Mouse (Mus musculus) limb, embryonic 14.5 days (tissue): ENCODE results near the gene Sec14l3. TPM values are rescaled to one million over a fixed set of nuclear protein-coding genes. Genes with fewer than 3 reads are reported as not detected.

Experiments
- ATAC-seq: fragments of 200-750 bp; cut with Nextera tagmentation; 2 replicates; pipeline ENCODE4 v1.8.0; 2017; ENCODE audit warnings: low read depth, moderate number of reproducible peaks, moderate TSS enrichment; ENCODE audit not compliant: low FRiP score
- DNase-seq: peaks from one replicate; pipeline ENCODE4 v3.0.0-alpha.2; 2015; ENCODE audit warnings: low spot score
- H3K27ac ChIP-seq: fragments of 300-500 bp; sonication (generic); replicated peaks from 2 replicates; pipeline ENCODE4 v1.5.1; 2014; ENCODE audit warnings: low read depth, mild to moderate bottlenecking, low read length, moderate library complexity, mixed read lengths
- H3K27me3 ChIP-seq: fragments of 300-500 bp; sonication (generic); 2 replicates; pipeline ENCODE4 v1.6.1; 2014; ENCODE audit warnings: low read length, mixed read lengths; ENCODE audit not compliant: control insufficient read depth, insufficient read depth
- H3K36me3 ChIP-seq: fragments of 300-500 bp; sonication (generic); 2 replicates; pipeline ENCODE4 v1.6.1; 2014; ENCODE audit warnings: mild to moderate bottlenecking, low read length, moderate library complexity, mixed read lengths; ENCODE audit not compliant: control insufficient read depth, insufficient read depth
- H3K4me1 ChIP-seq: fragments of 300-500 bp; sonication (generic); 2 replicates; pipeline ENCODE4 v1.6.1; 2014; ENCODE audit warnings: antibody characterized with exemption, low read length, mixed read lengths; ENCODE audit not compliant: control insufficient read depth, insufficient read depth
- H3K4me2 ChIP-seq: fragments of 300-500 bp; sonication (generic); replicated peaks from 2 replicates; pipeline ENCODE4 v1.6.1; 2014; ENCODE audit warnings: low read depth, mild to moderate bottlenecking, low read length, moderate library complexity; ENCODE audit not compliant: severe bottlenecking
- H3K4me3 ChIP-seq: fragments of 300-500 bp; sonication (generic); replicated peaks from 2 replicates; pipeline ENCODE4 v1.5.1; 2014; ENCODE audit warnings: low read length
- H3K9ac ChIP-seq: fragments of 300-500 bp; sonication (generic); 2 replicates; pipeline ENCODE4 v1.6.1; 2014; ENCODE audit warnings: mild to moderate bottlenecking, low read depth, low read length, moderate library complexity; ENCODE audit not compliant: severe bottlenecking
- H3K9me3 ChIP-seq: fragments of 300-500 bp; sonication (generic); 2 replicates; pipeline ENCODE4 v1.6.1; 2016; ENCODE audit warnings: low read length; ENCODE audit not compliant: control insufficient read depth
- POLR2A ChIP-seq: fragments of 200-500 bp; IDR thresholded peaks from 2 replicates; pipeline ENCODE4 v1.8.0; 2012; ENCODE audit warnings: inconsistent platforms, mild to moderate bottlenecking, moderate library complexity, borderline replicate concordance; ENCODE audit not compliant: insufficient read depth, insufficient read length; ENCODE audit errors: extremely low read depth
- WGBS: fragments of 180-500 bp; shearing (Covaris S2); extraction: QIAGEN DNeasy Blood & Tissue Kit; methylation state at CpG from one replicate; pipeline ENCODE4 v1.1.7; 2014; 5-methylcytosine and 5-hydroxymethylcytosine counted together
- polyA plus RNA-seq, 2 experiments: library from polyadenylated mRNA; depleted of rRNA in 1 of 2; stranded (reverse) in 1 of 2; unstranded in 1 of 2; fragments of >200 nt; fragmentation: Nextera tagmentation in 1 of 2; extraction: Ambion mirVana in 1 of 2; gene quantifications; 2 replicates each; pipeline versions ENCODE4 v1.2.1 to v1.2.3; 2012 to 2014

Sec14l3 gene
- polyA plus RNA-seq, 2 experiments = not detected

DNA sequence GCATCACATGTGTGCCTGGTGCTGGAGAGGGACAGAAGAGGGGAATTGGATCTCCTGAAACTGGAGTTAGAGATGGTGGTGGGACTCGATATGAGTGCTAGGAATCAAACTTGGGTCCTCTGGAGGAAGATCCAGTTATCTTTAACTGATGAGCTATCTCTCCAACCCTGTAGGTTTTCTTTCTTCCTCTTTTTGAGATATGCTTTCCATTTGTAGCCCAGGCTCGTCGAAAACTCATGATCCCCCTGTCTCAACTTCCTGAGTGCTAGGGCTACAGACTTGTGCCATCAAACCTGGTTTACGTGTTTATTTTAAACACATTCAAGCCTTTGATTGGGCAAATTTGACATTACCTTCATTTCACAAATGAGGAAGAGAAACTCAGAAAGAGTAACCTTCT is 30.5 kb upstream of the Sec14l3 start:
- no peak for ATAC-seq
- Histone ChIP-seq H3K4me1 (no peaks in the 10 kb centered on the region), H3K36me3 (no peaks in the 10 kb centered on the region), H3K27me3 (no peaks in the 10 kb centered on the region), H3K27ac (no peak overlapping the region), H3K9me3 (no peaks in the 10 kb centered on the region), H3K4me2 (no peak overlapping the region), H3K9ac (no peak overlapping the region), H3K4me3 (no peak overlapping the region)
- 86% methylated on average over 4 of the region's 4 CpGs for WGBS
- no peak for TF ChIP-seq POLR2A
- no peak for DNase-seq

DNA sequence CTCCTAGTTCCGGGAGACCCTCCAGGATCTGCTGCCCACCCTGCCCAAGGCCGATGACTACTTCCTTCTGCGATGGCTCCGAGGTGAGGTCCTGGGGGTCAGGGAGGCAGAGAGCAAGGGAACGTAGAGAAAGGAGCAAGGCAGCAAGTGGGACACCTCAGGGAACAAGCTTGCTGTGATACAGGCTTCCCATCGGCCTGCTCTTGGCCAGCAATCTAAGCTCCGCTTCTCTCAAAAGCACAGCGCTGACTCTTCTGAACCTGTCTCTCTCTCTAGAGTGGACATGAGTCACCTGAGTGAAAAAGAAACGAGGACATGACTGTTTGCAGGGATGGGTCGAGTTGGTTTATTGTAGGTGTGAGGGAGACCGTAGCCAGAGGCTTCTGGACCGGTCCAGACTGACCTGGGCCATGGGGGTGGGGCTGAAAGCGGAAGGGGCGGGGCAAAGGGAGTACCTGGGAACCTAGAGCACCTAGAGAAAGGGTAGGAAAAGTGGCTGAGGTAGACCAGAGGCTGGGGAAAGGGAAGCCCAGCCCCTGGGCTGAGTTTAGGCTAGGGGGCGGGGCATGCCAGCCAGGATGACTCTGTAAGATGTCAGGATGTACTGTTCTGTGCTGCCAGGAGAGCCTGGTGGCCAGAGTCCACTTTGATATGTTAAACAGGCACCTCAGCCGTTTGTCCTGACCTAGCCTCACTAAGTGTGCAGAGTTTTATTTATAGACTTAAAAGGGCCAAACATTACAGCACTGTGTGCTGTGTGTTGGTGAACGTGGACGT is 29.3 kb upstream of the Sec14l3 start:
- no peak for TF ChIP-seq POLR2A
- Histone ChIP-seq H3K4me3 (no peak overlapping the region), H3K36me3 (no peaks in the 10 kb centered on the region), H3K27ac (no peak overlapping the region), H3K9me3 (no peaks in the 10 kb centered on the region), H3K4me1 (no peaks in the 10 kb centered on the region), H3K4me2 (no peak overlapping the region), H3K9ac (no peak overlapping the region), H3K27me3 (no peaks in the 10 kb centered on the region)
- ATAC-seq = no peak
- DNase-seq = no peak
- WGBS = 58% methylated on average over 18 of the region's 18 CpGs

DNA sequence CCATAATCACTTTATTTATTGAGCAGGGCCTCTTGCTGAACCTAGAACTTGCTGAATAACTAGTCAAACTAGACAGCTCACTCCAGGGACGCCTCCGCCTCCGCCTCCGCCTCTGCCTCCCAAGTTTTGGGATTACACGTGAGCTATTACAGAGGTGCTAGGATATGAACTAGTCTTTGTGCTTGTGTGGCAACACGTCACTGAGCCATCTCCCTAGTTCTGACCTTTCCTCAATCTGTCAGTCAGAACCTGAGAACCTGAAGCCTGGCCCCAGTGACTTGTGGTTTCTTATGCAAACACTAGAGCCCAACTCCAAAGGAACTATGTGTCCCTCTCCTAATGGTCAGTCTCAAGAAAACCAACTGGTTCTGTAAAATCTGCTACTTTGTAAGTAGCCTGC is 28.7 kb upstream of the Sec14l3 start:
- DNase-seq (no peak), ATAC-seq (no peak)
- no peak for TF ChIP-seq POLR2A
- no peak overlapping the region for H3K27ac ChIP-seq
- H3K9ac ChIP-seq = no peak overlapping the region
- H3K36me3 ChIP-seq = no peaks in the 10 kb centered on the region
- H3K4me3 ChIP-seq = no peak overlapping the region
- H3K9me3 ChIP-seq = no peaks in the 10 kb centered on the region
- WGBS = 84% methylated on average over 6 of the region's 6 CpGs
- H3K27me3 ChIP-seq = no peaks in the 10 kb centered on the region
- no peak overlapping the region for H3K4me2 ChIP-seq
- no peaks in the 10 kb centered on the region for H3K4me1 ChIP-seq

DNA sequence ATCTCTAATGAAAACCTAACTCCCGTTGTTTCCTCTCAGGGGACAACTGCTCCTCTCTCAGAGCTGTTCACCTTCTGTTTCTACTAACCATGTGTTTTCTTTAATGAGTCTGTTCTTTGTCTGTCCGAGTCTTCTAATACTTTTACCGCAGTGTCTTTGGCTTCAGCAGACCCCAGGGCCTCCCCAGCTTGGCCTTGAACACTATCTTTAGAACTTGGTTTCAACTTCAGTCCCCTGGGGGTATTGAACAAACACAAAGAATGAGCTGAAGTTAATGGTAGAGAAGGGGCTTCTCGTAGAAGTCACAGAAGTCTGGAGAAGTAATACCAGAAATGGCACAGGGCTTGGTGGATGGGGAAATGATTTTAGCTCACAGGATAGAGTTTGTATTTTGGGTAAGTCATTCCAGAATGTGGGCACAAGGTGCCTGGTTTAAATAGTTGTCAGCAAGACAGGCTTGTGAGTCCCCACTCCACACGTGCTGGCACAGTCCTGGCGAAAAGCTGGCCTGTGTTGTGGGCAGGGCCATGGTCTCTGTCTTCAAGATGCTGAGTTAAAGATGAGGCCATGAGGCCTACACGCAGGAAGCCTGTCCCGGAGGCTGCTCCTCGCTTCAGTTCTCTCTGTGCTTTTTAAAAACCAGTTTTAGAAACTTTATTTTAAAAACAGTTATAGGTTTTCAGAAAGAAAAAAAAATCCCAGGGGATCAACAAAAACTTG is 28.1 kb upstream of the Sec14l3 start:
- H3K9me3 ChIP-seq = no peaks in the 10 kb centered on the region
- no peak overlapping the region for H3K27ac ChIP-seq
- no peaks in the 10 kb centered on the region for H3K27me3 ChIP-seq
- no peak overlapping the region for H3K4me3 ChIP-seq
- no peaks in the 10 kb centered on the region for H3K36me3 ChIP-seq
- ATAC-seq = no peak
- TF ChIP-seq POLR2A = no peak
- 67% methylated on average over 9 of the region's 9 CpGs for WGBS
- H3K4me2 ChIP-seq = no peak overlapping the region
- no peaks in the 10 kb centered on the region for H3K4me1 ChIP-seq
- no peak overlapping the region for H3K9ac ChIP-seq
- no peak for DNase-seq

DNA sequence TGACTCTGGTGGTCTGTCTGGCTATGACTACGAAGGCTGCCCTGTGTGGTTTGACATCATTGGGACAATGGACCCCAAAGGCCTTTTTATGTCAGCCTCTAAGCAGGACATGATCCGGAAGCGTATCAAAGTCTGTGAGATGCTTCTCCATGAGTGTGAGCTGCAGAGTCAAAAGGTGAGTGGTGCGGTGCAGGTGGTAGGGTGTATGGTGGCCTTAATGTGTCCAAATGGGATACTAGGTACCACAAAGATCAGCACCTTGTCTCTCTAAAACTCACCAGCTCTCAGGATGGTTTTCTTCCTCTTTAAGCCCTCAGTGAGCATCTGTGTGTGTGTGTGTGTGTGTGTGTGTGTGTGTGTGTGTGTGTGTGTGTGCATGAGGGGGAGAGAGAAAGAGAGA is 24.7 kb upstream of the Sec14l3 start:
- TF ChIP-seq POLR2A = no peak
- ATAC-seq (no peak), DNase-seq (no peak)
- 94% methylated on average over 4 of the region's 4 CpGs for WGBS
- H3K4me1 ChIP-seq = no peaks in the 10 kb centered on the region
- H3K27me3 ChIP-seq = no peaks in the 10 kb centered on the region
- no peak overlapping the region for H3K9ac ChIP-seq
- H3K4me3 ChIP-seq = no peak overlapping the region
- H3K36me3 ChIP-seq = no peaks in the 10 kb centered on the region
- H3K4me2 ChIP-seq = no peak overlapping the region
- H3K27ac ChIP-seq = no peak overlapping the region
- no peaks in the 10 kb centered on the region for H3K9me3 ChIP-seq
